Mouse (Mus musculus) ES-E14 (cell line): ENCODE measurements around the gene Lztr1.

Experiments used
- CHD2 ChIP-seq: IDR thresholded peaks from 2 replicates; pipeline ENCODE4 v1.6.1; 2014; ENCODE audit warnings: mild to moderate bottlenecking, low read depth, low read length, inconsistent platforms
- MAFK ChIP-seq: IDR thresholded peaks from 2 replicates; pipeline ENCODE4 v1.6.1; 2014; ENCODE audit warnings: mild to moderate bottlenecking, low read depth, low read length, inconsistent platforms; ENCODE audit not compliant: insufficient read depth
- ZC3H11A ChIP-seq: IDR thresholded peaks from 2 replicates; pipeline ENCODE4 v1.6.1; 2012; ENCODE audit warnings: low read depth, mild to moderate bottlenecking, inconsistent platforms, low read length, borderline replicate concordance

GRCm38 (mm10) chr16:17475326-17475725 is 33.2 kb upstream of the Lztr1 start:
- no peak for TF ChIP-seq CHD2
- TF ChIP-seq MAFK = no peak
- TF ChIP-seq ZC3H11A = no peak
